Mouse (Mus musculus) frontal cortex, postnatal 10 days (tissue): Measurements from ENCODE around the gene 1700069L16Rik.

Source experiments
- DNase-seq, 2 experiments: peaks; one replicate each; pipeline ENCODE4 v3.0.0; 2022; ENCODE audit warnings: low spot score in 2 of 2, mixed read lengths in 1 of 2

1700069L16Rik gene

DNA sequence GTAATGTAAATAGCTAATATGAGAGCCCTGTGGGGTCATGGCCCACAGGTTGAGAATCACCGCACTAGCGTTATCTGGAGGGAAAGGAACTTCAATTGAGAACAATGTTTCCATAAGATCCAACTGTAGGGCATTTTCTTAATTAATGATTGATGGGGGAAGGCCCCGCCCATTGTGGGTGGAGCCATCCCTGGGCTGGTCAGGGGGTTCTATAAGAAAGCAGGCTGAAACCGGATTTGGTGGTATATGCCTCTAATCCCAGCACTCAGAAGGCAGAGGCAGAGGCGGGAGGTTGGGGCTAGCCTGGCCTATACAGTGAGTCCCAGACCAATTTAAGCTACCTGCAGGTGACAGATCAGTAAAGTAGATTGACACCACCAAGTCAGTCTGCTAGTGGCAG is 9.8 kb upstream of the 1700069L16Rik start:
- no peak for DNase-seq

DNA sequence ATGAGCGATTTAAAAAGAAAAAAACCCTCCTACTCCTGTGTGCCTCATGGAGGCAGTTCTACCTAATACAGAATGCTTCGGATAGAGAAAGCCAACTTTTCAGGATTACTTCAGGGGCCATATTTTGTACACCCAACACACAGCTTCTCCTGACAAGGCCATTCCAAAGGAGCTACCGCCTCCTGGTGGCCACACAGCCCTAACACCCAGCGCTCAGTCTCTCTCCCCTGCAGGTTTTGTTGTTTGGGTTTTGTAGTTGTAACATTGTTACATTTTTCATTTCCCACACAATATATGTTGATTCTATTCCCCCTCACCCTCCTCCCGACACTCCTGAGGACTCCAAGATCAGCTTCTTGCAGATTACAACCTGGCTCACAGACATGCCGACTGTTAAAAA is 7.6 kb upstream of the 1700069L16Rik start:
- no peak for DNase-seq

DNA sequence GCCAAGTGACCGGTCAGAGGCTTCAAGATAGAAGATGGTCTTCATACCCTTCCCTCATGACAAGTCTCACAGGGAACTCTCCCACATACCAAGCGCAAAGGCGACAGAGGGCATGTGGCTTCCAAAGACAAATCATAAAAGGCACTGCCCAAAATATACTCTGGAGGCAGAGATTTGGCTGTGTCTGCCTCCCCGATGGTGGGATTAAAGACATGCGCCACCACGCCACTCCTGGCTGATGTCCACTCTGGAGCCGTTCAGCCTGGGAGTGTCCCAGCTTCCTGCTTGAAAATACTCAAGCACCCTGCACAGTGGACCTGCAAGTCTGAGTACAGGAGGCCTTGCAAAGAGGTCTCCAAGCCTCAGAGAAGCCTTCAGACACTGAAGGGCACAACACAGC is 6.6 kb upstream of the 1700069L16Rik start:
- no peak for DNase-seq

DNA sequence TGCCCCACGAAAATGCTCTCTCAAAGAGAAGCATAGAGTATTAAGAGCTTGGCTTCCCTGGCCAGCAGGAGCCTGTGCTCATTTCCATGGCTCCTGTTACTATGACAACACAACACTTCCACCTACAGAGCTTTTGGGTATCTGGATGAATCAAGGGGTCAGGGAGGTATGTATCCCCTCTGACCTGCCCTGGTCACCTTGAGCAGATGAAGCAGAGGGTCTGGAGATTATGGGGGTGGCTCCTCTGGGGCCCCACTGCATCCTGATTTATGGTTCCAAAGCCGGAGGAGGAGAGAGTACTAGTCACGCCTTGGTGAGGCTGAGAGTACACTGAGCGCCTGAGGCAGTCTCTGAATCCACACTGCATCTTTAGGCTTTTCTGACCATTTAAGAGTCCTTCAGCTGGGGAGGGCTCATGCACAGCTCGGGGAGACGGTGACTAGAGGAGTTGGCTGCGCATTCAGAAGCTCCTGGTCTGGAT is 6.1 kb upstream of the 1700069L16Rik start:
- DNase-seq, result no peak

DNA sequence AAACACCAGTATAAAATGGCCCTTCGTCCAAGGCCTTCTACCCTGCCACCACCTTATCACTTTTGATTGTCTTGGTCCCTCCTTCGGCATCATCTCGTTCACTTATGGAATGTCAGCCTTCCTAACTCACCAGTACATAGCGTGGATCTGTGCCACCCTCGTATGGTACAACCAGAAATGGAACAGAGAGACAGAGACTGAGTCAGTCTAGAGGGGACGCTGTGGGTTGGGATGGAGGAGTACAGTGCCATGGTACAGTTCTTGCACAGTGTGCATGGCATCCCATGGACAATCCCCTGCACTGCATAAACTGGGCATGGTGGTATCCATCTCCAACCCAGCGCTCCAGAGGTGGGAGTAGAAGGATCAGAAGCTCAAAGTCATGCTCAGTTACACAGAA is 4.1 kb upstream of the 1700069L16Rik start:
- no peak for DNase-seq

DNA sequence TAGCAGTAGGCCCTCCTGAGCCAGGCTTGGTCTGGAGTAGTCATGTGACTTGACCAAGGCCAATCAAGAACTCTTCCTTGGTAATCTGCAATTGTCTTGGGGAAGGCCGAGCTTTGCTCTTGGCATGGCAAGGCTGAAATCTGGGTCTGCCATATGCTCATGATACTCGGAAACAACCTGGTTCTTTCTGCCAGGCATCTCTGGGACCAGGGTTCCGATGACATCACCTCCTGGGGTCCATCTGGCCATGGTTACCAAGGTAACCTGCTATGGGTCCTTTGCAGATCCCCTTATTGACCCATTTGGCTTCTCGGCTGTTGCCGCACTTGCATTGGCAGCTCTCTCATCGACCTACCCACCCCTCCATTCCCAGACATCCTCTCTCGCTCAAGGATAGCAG is 3.4 kb upstream of the 1700069L16Rik start:
- DNase-seq, result no peak

DNA sequence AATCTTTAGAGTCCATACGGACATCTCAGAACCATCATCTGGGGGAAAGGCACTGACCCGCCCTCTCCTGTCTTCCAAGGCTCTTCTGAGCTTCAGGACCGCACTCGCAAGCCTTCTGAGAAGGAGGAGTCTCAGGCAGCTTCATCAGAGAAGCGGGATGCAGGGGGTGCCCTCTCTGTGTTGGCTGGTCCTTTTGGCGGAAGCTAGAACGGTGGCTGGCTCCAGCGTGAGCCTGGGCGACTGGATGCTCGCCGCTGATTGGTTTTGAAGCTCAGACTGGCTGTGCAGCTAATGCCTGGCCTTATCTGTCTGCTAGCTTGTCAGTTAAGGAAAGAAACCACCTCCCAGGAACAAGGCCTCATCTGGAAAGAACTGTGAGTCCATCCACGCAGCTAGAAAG is 2.7 kb upstream of the 1700069L16Rik start:
- DNase-seq, result no peak

DNA sequence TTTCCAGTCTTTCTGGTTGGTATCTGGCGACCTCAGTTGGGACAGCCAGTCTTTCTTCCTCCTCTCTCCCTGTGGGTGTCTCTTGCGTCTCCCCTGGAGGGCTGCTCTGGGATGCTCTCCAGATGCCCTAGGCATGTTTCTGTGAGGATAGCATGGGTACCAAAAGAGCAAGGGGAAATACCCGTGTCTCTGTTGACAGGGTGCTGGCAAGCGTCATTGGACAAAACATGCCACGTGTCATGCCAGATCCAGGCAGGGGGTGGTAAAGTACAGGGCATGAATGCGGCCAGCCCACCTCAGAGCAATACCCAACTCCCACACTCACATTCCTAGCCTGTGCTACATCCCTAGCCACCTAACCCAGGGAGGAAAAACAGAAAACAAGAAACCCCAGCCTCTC is 2.0 kb upstream of the 1700069L16Rik start:
- no peak for DNase-seq

DNA sequence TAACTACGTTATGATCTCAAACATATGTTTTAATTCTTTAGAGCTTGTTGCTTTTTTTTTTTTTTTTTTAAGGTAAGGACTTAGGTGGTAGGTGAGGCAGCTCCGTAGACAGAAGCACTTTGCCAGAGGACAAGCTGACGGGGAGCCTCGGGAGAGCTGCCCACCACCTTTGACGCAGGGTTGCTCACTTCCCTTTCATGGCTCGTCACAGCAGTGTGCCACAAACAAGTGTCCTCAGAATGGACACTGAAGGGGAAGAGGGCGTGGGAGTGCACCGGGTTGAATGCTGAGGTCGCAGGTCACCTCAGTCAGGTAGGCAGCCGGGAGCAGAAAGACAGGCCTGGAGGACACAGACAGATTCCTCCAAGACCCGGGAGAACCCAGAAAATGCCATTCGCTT is 845 bp upstream of the 1700069L16Rik start:
- no peak for DNase-seq

DNA sequence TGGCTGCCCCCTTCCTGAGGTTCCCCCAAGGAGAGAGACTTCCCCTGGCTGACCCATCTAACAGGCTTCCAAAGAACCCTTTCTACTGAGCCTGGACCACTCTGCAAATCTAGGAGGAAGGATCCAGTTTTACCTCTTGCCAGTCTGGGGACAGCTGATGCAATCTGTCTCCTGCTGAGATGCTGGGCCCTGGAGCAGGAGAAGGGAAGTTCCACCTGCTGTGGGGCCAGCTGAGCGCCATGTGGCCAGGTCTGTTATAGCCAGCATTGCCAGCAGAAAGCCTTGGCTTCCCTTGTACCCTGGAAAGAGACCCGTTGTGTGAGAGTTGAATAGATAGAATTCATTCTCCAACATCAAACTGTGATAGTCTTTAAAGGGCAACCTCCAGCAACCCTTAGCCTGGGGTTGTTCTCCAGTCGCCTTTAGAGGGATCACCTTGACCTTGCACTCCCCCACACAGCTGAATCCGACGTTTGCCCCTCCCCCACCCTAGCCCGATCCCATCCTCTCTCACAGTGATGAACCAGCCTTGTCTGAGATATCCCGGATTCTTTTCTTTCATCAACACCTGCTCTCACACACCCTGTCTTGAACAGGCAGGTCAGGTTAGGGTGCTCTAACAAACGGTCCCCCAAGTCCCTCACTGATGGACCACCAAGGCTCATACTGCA is 870 bp downstream of the 1700069L16Rik start:
- DNase-seq, result no peak

DNA sequence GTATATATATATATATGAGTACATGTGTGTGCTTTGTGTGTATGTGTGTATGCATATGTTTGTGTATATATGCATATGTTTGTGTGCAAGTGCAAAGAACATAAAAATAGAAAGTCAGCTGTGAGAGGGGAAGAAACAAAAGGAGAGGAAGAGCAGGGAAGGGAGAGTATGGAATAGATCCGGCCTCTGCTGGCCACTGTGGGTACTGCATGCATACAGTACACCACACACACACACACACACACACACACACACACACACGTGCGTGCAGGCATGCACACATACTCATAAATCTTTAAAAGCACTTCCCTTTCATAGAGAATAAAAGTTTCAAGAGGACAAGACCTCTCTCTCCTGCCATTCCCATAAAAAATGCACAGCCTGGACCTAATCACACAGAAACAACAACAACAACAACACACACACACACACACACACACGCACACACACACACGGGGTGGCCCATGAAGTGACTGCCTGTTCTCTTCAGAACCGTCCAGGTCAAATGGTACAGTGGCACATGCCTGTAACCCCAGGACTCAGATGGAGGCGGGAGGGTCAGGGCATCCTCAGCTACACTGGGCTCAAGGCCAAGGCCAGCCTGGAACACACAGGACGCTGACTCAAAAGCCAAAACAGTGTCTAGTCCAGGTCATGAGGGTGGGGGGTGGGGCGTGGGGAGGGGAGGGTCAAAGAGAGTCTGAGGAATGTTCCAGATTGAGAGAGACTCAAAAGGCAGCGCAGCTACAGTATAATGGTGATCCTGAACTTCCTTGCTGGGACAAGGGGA is 2.2 kb downstream of the 1700069L16Rik start:
- no peak for DNase-seq

DNA sequence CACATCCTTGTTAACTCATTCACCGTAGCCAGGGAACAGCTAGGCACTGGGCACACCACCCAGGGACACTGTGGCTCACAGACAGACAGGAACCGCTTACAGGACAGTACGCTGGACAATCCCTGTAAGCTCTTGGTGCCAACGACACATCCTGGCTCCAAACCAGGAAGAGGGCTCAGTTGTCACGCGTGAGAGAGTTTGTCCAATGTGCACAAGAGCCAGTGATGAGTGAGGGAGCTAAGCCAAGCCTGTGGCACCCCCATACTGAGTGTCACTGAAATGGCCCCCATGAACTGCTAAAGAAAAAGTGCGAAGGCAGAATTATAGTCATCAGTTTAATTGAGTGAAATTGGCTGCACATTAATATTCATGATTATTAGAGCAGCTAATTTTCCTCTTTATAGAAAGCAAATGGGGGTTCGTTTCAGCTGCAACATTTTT is 5.3 kb downstream of the 1700069L16Rik start:
- no peak for DNase-seq

DNA sequence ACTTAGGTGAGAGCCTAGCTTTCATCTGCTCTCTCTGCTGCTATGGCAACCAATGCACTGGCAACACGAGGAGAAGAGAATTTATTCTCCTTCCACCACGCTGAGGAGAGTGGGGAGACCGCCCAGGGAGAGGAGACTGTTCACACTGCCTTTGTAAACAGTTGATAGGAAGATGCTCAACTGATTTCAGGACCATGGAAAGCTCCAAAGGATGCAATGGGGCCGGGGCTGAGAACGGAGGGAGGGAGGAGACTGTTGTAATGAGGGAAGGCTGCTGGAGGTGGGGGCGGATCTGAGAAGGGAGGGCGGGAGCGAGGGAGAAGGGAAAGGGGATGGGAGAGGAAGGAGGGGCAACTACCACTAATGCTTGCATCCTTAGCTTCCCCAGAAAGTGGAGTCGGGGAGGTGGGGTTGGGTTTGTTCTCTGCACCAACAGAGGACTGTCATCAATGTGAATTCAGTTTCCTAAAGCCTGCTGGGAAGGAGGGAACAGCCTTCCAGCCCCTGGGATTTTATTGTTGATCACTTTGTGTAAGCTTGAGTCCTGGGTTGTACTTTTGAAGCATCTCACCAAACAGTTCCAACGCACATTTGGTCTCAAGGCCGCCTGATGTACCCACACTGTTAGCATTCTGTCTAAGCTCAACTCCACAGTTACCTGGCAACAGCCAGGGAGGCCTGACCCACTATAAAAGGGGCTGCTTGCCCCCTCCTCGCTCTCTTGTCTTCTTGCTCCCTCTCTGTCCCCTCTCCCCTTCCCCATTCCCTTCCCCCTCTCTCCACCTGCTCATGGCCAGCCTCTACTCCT is 7.8 kb downstream of the 1700069L16Rik start:
- DNase-seq, result peak; percentile 57 to 66

DNA sequence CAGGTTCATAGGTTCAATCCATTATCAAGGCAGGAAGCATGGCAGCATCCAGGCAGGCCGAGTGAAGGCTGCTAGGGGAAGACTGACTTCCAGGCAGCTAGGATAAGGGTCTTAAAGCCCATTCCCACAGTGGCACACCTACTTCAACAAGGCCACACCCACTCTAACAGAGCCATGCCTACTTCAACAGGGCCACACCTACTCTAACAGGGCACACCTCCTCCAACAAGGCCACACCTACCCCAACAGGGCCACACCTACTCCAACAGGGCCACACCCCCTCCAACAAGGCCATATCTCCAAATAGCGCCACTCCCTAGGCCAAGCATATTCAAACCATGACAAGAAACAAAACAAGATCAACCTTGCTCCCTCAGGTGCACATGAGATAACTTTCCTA is 11.7 kb downstream of the 1700069L16Rik start:
- DNase-seq, result no peak

DNA sequence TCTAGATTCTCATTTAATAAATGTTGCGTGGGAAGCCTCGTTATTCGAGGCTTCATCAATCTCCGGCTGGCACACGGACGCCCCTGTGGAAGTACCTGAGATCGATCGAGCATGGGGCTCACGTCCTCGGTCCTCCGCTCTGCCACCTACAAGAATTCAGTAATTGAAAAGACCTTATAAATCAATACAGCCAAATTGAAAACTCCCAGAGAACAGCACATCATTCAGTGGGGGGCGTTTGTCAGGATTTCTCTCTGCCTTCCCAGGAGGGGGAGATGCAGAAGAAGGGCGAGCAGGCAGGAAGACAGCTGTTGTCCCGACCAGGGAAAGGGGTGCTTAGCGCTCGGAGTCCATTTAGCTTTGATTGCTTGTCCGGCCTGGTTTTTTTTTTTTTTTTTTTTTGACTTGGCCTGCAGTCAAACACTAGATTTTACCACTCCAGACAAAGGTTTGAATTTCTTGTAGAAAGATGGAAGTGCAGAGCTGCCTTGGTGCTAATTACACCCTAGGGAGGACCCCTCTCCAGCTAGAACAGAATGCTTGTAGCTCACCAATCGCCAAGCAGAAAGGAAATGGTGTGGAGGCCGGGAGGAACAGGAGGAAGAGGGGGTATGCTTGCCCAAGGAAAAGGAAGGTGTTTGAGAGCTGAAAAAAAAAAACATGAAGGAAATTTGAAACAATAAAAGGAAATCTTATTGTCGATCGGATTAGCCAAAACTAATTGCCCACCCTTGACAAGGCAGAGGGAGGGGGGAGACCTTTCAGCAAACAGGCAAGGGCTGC is 20.6 kb downstream of the 1700069L16Rik start:
- DNase-seq, result no peak

DNA sequence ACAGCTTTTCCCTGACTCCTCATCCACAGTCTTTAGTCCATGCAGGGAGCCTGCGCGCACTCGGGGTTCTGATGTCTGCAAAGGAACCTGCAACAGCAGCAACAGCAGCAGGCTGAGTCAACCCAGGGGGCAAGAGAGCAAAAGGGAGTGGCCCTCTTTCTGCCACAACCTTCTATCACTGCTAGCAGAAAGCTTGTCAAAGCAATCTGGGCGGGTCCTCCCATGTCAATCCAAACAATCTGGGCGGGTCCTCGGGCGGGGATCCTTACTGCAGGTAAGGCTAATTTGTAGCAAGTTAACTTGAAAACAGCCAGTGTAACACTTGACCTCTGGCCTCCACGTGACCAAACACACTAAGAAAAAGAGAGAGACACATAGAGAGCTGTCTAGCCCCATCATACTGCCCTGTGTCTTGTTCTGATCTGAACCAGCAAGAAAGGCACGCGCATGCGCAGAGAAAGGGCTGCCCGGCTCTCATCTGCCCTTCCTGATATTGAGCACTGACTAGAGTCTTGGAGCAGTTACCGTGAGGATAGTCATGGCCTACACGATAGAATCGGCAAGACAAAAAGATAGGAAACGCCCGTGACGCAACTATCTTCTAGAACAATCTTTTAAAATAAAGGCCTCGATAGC is 24.1 kb downstream of the 1700069L16Rik start:
- no peak for DNase-seq

DNA sequence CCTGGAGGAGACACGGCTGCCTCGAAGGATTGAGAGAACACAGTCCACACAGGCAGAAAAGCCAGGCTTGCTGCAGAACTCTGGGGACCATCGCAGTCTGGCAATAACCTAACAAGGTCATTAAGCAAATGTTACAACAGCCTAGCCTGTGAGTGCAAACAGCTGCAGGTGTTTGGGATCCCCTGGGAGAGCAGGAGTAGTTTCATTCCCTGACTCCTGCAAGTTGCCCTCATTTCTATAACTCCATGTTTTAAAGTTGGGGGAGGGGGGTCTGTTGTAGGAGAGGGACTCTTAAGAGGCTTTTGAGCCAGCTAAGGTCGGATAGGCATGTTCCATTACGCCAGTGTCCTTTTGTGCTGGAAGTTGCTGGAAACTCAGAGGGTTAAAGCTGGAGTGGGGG is 30.2 kb downstream of the 1700069L16Rik start:
- DNase-seq, result no peak

DNA sequence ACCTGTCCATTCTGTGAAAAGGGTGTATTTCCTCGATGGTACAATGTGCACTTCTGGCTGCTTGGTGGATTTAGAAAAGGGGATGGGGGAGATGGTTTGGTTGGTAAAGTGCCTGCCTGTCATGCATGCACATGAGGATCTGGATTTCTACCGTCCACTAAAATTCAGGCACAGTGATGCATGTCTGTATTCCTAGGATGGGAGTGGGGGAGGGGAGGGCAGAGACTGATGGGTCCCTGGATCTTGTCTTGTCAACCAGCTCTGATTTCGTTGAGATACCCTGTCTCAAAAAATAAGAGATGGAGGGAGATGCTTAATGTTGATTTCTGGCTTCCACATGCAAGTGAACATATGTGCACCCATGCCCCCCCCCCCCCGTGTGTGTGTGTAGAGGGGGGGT is 30.6 kb downstream of the 1700069L16Rik start:
- DNase-seq, result no peak

DNA sequence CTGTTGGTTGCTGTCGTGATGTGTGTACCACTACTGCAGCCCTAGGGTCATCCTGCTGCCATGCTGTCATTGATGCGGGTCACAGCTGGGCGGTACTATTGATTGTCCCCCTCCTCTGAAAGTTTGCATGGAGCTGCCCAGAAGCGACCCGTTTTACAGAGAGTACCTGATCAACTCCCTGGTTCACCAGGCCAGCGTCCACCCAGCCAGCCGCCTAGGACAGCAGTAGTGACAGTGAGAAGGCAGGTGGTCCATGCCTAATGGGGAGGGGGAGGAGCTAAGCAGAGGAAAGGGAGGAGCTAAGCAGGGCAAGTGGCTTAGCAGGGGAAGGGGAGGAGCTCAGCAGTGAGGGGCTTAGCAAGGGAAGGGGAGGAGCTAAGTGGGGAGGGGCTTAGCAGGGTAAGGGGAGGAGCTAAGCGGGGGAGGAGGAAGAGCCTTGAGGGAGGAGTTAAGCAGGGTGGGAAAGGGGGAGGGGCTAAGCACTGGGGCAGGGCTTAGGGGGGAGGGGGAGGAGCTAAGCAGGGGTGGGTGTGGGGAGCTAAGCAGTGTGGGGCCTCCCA is 31.3 kb downstream of the 1700069L16Rik start:
- DNase-seq, result no peak

DNA sequence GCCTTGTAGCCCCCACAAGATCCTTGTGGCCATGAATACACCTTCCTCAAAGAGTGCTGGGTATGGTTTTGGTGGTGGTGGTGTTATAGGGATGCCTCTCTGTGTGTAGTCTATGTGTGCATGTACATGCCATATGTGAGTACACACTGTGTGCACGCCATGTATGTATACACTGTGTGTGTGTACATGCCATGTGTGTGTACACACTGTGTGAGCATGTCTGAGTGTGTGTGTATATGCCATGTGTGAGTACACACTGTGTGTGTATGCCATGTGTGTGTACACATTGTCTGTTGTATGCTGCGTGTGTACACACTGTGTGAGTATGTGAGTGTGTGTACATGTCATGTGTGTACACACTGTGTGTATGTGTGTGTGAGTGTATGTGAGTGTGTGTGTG is 33.7 kb downstream of the 1700069L16Rik start:
- no peak for DNase-seq

DNA sequence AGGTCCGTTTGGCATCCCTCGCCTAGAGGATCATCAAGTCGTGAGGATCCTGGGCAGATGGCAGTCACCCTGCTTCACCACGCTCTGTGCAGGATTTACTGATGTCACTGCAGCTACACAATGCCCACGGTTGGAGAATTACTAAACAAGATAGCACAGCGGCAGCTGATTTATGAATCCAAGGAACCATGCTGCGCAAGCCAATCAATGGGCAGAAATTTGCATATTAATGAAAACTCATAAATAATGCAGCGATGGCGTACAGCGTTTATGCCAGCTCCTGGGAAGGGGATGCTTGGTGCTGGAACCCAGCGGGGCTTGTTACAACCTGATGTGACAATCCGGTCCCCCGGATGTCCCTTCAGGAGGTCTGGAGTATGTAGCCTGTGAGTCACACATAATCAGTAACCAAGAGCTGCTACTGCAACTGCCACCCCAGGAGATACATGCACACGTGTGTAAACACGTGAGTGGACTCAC is 34.5 kb downstream of the 1700069L16Rik start:
- DNase-seq, result no peak
